9 mouse cellular contexts compared by ENCODE assay signal in genomic region chr12:86946301-86946781, GRCm38 (mm10). TPM values are rescaled to one million over a fixed set of nuclear protein-coding genes. Genes with fewer than 3 reads are reported as not detected.
DNase-seq lines count a peak whose midpoint lies in the region; ATAC-seq lines count a peak whose summit lies in the region.
"Had no signal": no experiment of that assay in that cellular context is flagged by ENCODE, and none has a peak within 500 bp of the region (broad histone marks: within the 10 kb centered on the region; RNA-seq: fewer than 3 reads in every experiment).

No protein-coding gene starts in this region.

- under 1% methylated on average over 17 of the region's 17 CpGs for WGBS in liver, embryonic 13.5 days (ENCODE audit: insufficient replicate concordance)
- WGBS in stomach, embryonic 14.5 days = under 1% methylated on average over 17 of the region's 17 CpGs

- H3K9ac ChIP-seq in liver, embryonic 13.5 days = peak overlapping the region; percentile 92
- peak overlapping the region; percentile 88 for H3K9ac ChIP-seq in stomach, embryonic 14.5 days (replicated peaks; ENCODE audit: low read depth, low read length)

- H3K4me1 ChIP-seq in liver, embryonic 13.5 days (replicated peaks) = peaks cover 47% of the 10 kb centered on the region
- H3K4me1 ChIP-seq in stomach, embryonic 14.5 days (ENCODE audit: control insufficient read depth, insufficient read depth, low read length) = peaks cover 14% of the 10 kb centered on the region

- H3K27ac ChIP-seq in liver, embryonic 13.5 days = peak overlapping the region; percentile 96
- H3K27ac ChIP-seq in stomach, embryonic 14.5 days (ENCODE audit: low read length) = peak overlapping the region; percentile 99

- no peaks in the 10 kb centered on the region for H3K9me3 ChIP-seq in liver, embryonic 13.5 days (replicated peaks)
- H3K9me3 ChIP-seq in stomach, embryonic 14.5 days (ENCODE audit: control insufficient read depth, low read depth, low read length) = no peaks in the 10 kb centered on the region

- H3K4me2 ChIP-seq in liver, embryonic 13.5 days = peak overlapping the region; percentile 82
- H3K4me2 ChIP-seq in stomach, embryonic 14.5 days (replicated peaks; ENCODE audit: low read depth, low read length) = peak overlapping the region; percentile 78

- no peak for ATAC-seq in liver, embryonic 13.5 days (ENCODE audit: low read depth)
- ATAC-seq in stomach, embryonic 14.5 days (ENCODE audit: insufficient number of reproducible peaks, insufficient read depth, low FRiP score, low read depth) = no peak
- ATAC-seq in megakaryocyte progenitor cell, adult 5-6 weeks (replicated peaks; ENCODE audit: poor library complexity) = no peak

- H3K36me3 ChIP-seq in liver, embryonic 13.5 days = peaks cover 4% of the 10 kb centered on the region; the same call in 1 of the 2 replicates
- no peaks in the 10 kb centered on the region for H3K36me3 ChIP-seq in stomach, embryonic 14.5 days (ENCODE audit: control insufficient read depth, insufficient read depth, low read length)

- DNase-seq in layer of hippocampus, adult 11-12 months (ENCODE audit: low spot score) = peak; percentile 30
- no peak for DNase-seq in layer of hippocampus, adult 9-11 months
- DNase-seq in ZHBTc4 (ENCODE audit: low read depth, low spot score) = peak; percentile 46
- peak; percentile 32 for DNase-seq in forelimb bud, embryonic 11.5 days (ENCODE audit: low read depth, low spot score)
- peak; percentile 22 for DNase-seq in liver, embryonic 13.5 days
- no peak for DNase-seq in thymus, postnatal 4 days

- H3K4me3 ChIP-seq in liver, embryonic 13.5 days (replicated peaks) = peak overlapping the region; percentile 82
- peak overlapping the region; percentile 63 for H3K4me3 ChIP-seq in stomach, embryonic 14.5 days (ENCODE audit: low read depth, low read length)

- peaks cover 10% of the 10 kb centered on the region; the same call in 1 of the 2 replicates for H3K27me3 ChIP-seq in liver, embryonic 13.5 days
- H3K27me3 ChIP-seq in stomach, embryonic 14.5 days (ENCODE audit: control insufficient read depth, insufficient read depth, low read length) = no peaks in the 10 kb centered on the region

RNA-seq across cellular contexts. Expression of gene Cipc, which starts 0.5 kb away (rescaled TPM):
- polyA plus RNA-seq in liver, embryonic 13.5 days (2015; fragmentation: Nextera tagmentation; extraction: Ambion mirVana) = 11.6 and 13.6 TPM in 2 replicates
- 20.9 and 22.3 TPM in 2 replicates for polyA plus RNA-seq in stomach, embryonic 14.5 days (2014; fragmentation: Nextera tagmentation; extraction: Ambion mirVana)
- total RNA-seq in megakaryocyte progenitor cell, adult 5-6 weeks (2015) = 16.7 and 22.0 TPM in 2 replicates
- total RNA-seq in megakaryocyte progenitor cell, adult 5-6 weeks (2017) = 17.6 and 23.7 TPM in 2 replicates

RNA-seq across cellular contexts. Expression of gene Zdhhc22, which starts 43.9 kb away (rescaled TPM):
- 0.03 TPM in 1 of 2 replicates, not detected in the other for polyA plus RNA-seq in liver, embryonic 13.5 days (2015; fragmentation: Nextera tagmentation; extraction: Ambion mirVana)
- polyA plus RNA-seq in stomach, embryonic 14.5 days (2014; fragmentation: Nextera tagmentation; extraction: Ambion mirVana) = 0.32 and 0.61 TPM in 2 replicates
- not detected in 2 replicates for total RNA-seq in megakaryocyte progenitor cell, adult 5-6 weeks (2015)
- total RNA-seq in megakaryocyte progenitor cell, adult 5-6 weeks (2017) = not detected in 2 replicates
- polyA plus RNA-seq: gonadal fat pad, adult 2 months had no signal

Comparison
In these comparisons a context has a peak if more than half of its experiments do, and no peak if none do; other contexts are left out.
1. DNase-seq: peak in layer of hippocampus, adult 11-12 months (single experiment), ZHBTc4 (single experiment), forelimb bud, embryonic 11.5 days (single experiment) and liver, embryonic 13.5 days (single experiment); none in layer of hippocampus, adult 9-11 months (single experiment) and thymus, postnatal 4 days (single experiment).